Mouse (Mus musculus) adrenal gland (tissue): ENCODE measurements around the gene Fpgs.

Source experiments
- intact Hi-C: fragments of 180-260 bp; cut with DNase I; formaldehyde crosslinking; loops from one replicate; pipeline ENCODE4 v1.15.1; 2025
- long read RNA-seq, 2 experiments: library from polyadenylated mRNA; unstranded; transcript quantifications; one replicate each; pipeline ENCODE4 v2.0.0; 2020; ENCODE audit warnings: borderline replicate concordance in 1 of 2; ENCODE audit not compliant: insufficient replicate concordance in 1 of 2

Fpgs gene
- long read RNA-seq, experiment 1, partial matches to known transcripts: 1 of 8 reads
- long read RNA-seq, experiment 1, other reads (novel, unspliced or antisense): 3 of 8 reads
- long read RNA-seq, experiment 2, transcript Fpgs-201 (15 exons, 2,273 nt): major isoform, 9 of 15 reads
- long read RNA-seq, experiment 2, partial matches to known transcripts: 2 of 15 reads
- long read RNA-seq, experiment 2, other reads (novel, unspliced or antisense): 4 of 15 reads

DNA sequence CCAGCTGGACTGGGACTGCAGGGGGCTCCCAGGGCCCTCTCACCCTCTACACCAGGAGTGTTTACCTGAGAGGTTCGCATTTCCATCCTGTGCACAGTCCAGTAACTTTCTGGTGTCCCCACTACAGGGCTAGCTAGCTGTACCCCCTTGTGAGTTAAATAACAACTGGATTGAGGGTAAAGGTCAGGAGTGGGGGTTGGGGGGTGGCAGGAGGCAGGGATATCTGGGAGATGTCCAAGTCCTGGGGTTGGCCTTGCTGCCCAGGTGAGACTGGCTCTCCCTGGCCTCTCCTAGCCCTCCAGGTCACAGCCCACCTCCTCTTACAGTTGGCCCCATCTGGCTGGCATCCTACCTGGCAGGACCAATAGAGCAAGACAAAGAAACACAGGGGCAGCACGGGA is at the start of gene Fpgs:
TSS of gene Fpgs (minus strand) at position 125 of the 401 bp plus-strand sequence.
- intact Hi-C loops: no loop called here

- intact Hi-C loops: loop anchor here (10.0 kb wide), 1 partner anchor 117 kb away; no protein-coding TSS in a partner anchor
Measured at GRCm38 (mm10) chr2:32752181-32752580, 48.2 kb upstream of the Fpgs start.

DNA sequence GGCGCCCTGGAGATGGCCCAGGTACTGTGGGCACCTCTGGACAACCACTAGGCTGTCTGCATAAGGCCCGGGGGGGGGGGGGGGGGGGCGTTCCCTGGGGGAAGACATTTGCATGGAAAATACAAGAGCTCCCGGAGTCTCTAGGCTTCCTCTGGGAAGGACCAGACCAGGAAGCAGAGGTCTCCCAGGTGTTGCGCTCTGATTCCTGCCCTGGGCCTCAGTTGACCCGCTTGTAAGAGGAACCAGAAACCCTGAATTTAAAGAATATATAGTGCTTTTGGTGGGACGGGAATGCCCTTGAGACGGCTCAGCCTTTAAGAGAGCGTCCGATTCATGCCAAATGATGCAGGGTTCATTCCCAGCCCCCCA is 47.7 kb upstream of the Fpgs start:
- intact Hi-C loops: loop anchor here (10.0 kb wide), 1 partner anchor 117 kb away; no protein-coding TSS in a partner anchor

GRCm38 (mm10) chr2:32750887-32751664 is 47.1 kb upstream of the Fpgs start:
- intact Hi-C loops: loop anchor here (10.0 kb wide), 1 partner anchor 116 kb away; no protein-coding TSS in a partner anchor

- intact Hi-C loops: loop anchor here (10.0 kb wide), 1 partner anchor 115 kb away; no protein-coding TSS in a partner anchor
Measured at GRCm38 (mm10) chr2:32750199-32750598, 46.3 kb upstream of the Fpgs start.

- intact Hi-C loops: no loop called here
Measured at GRCm38 (mm10) chr2:32749082-32749481, 45.1 kb upstream of the Fpgs start.

- intact Hi-C loops: no loop called here
Measured at GRCm38 (mm10) chr2:32744272-32744982, 40.5 kb upstream of the Fpgs start.

- intact Hi-C loops: no loop called here
Measured at GRCm38 (mm10) chr2:32742173-32742531, 38.2 kb upstream of the Fpgs start.

DNA sequence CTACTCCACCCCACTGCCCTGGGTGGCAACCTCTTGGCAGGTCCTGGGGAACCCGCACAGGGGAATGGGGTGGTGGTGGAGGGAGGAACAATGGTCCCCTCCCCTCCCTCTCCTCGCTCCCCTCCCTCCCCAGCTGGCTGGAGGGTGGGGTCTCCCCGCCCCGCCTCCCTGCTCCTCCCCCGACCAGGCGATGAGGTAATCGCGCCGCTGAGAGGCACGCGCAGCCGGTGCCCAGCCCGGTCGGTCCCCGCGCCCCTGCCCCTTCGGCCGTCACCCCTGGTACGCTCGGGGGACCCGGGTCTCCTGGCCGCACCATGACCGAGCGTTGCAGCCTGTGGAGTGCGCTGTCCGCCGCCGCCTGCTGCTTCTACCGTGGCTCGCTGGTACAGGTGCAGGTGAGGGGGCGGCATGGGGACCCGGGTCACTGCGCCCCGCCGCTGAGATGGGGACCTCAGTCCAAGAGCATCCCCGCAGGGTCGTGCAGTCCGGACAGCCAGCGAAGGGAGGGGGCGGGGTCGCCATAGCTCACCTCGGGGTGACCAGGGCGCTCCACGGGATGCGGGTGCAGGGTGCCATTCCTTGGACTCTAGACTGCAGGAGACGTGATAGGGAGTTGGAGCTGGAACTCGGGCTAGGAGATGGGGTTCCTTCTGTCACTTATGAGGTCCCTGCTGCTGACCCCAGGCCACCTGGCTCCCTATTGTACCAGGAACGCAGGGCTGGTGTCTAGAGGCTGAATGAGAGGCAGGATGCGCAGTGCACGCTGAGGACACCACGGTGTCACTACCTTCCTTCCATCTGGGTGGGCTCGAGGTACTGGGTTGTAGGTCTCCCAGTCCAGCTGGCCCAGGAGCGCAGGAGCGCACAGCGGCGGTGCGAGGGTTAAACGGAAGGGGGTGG is 37.6 kb upstream of the Fpgs start:
- intact Hi-C loops: no loop called here

DNA sequence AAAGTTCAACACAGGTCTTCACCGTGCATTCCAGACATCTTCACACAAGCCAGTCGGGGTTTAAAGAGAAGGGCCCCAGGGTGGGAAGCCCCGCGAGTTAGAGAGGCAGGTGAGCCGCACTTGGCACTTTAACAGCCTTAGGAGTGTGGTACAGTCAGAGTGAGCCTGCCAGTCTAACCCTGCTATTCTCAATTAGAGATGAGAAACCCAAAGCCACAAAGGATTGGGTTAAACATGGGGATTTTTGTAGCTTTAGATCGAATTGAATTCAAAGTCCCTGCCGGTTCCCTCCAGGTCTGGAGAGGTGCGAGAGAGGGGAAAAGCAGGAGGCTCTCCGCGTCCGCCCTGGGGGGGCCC is 36.9 kb upstream of the Fpgs start, which contains the start of gene 6330409D20Rik:
TSS of gene 6330409D20Rik (minus strand) at position 101 of the 357 bp plus-strand sequence.
- intact Hi-C loops: no loop called here

GRCm38 (mm10) chr2:32739311-32739710 is 35.4 kb upstream of the Fpgs start:
- intact Hi-C loops: loop anchor here (2.0 kb wide), 1 partner anchor 49 kb away; no protein-coding TSS in a partner anchor

DNA sequence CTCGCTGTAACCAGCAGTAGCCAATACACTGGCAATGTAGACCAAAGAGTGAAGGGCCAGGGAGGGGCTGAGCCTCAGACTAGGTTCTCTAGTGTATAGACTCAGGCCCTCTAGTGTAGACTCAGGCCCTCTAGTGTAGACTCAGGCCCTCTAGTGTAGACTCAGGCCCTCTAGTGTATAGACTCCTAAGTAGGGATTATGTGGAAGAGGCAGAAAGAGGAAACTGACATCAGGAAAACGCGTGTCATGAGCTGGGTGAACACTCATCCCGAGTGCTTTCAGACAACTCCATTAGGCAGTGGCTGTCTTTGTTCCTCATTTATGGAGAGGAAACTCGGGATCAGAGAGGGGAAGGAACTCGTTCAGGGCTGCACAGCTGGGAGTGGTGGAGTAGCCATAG is 33.1 kb upstream of the Fpgs start:
- intact Hi-C loops: no loop called here

- intact Hi-C loops: no loop called here
Measured at GRCm38 (mm10) chr2:32736306-32736829, 32.4 kb upstream of the Fpgs start.

DNA sequence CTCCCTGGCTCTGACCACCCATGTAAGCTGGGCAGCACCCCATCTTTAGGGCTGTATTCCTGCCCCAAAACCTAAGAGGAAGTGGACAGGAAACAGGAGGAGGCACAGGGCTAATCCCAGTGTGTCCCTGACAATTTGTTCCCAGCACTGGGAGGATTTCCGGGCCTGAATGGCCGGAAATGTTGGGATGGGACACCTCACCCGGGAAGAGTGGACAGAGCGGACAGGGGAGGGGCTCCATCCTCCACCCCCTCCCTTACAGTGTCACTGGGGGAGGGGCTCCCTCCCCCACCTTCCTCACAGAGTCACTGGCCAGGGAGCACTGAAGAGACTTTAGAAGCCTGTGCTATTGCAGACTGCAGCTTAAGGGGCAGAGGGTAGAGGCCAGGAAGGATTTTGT is 31.0 kb upstream of the Fpgs start:
- intact Hi-C loops: no loop called here

DNA sequence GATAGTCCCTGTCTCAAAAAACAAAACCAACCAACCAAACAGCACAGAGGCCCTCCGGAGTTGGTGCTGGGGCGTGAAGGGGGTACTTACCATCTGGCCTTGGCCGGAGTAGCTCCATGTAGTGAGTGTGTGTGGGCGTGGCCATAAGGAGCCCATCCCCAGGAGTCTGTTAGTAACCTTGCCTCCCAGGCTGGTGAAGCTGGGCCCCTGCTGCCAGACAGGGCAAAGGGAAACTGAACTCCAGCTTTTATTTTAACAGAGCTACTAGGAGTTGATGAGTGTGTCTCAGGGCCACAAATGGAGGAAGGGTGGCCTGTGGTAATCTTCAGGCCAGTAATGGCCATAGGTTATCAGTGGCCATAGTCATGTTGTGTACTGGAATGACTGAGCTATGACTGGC is 30.5 kb upstream of the Fpgs start:
- intact Hi-C loops: no loop called here

DNA sequence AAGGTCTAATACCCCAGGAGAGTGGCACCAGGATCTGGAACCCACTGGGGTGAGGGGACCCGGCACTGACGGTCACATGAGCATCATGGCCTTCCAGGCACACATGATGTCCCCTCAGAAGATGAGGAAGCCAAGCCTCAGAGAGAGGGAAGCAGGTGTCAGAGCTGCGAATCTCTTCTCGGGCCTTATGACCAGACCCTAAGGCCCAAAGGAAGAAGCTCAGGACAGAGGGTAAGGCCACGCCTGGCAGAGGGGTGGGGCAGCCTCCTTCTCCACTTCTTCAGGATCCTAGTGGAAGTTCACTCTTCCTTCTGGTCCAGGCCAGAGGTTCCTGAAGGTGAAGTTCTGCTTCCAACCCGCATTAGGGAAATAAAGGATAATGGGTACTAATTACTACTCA is 28.8 kb upstream of the Fpgs start:
- intact Hi-C loops: no loop called here

DNA sequence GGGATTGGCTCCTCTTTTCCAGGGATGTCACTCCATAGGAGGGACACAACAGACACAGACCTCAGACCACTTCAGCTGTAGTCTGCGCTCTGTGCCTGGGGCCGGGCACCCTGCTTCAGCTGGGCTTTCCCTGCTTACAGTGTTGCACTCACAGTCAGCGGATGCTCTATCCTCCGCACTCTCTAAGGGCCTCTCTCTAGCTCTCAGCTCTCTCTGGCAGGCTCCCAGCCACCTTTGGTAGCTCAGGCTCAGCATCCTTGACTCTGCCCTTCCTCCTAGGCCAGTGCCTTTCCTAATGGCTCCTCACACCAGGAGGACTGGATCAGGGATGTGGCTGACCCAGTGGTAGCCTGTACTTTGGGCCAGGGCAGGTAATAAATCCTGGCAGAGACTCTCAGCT is 28.0 kb upstream of the Fpgs start:
- intact Hi-C loops: no loop called here

GRCm38 (mm10) chr2:32730854-32731253 is 26.9 kb upstream of the Fpgs start:
- intact Hi-C loops: no loop called here

DNA sequence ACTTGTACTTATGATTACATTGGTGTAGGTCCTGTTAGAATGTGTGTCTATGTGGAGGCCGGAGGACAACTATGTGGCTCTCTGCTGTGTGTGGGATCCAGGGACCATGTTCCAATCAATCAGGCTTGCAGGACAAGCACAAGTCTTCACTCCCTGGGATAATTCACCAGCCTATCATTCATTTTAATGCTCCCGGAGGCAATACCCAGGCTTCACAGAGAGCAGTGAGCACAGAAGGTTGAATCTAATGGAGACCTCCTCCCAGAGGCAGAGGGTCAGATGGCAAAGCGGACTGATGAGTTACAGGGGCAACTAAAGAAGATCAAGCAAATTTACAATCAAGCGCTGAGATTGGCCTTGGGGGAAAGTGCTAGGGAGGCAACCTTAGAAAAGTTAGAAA is 25.6 kb upstream of the Fpgs start:
- intact Hi-C loops: no loop called here

DNA sequence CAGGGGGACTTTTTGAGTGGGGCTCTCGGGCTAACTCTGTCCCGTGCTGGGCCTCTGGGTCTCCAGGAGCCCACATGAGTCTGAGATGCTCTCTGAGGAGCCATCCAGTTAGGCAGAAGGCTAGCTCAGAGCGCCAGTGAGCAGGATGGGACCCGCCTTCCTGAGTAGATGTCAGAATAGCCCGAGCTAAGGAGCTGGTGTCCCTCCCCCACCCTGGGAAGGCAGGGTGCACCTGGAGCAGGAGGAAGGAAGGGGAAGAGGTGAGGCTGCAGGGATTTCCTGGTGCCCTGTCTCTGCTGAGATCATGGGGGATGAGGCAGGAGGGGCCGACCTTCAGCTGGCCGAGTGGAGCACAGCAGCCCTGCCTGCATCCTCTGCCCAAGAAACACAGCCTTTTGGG is 24.5 kb upstream of the Fpgs start:
- intact Hi-C loops: no loop called here

DNA sequence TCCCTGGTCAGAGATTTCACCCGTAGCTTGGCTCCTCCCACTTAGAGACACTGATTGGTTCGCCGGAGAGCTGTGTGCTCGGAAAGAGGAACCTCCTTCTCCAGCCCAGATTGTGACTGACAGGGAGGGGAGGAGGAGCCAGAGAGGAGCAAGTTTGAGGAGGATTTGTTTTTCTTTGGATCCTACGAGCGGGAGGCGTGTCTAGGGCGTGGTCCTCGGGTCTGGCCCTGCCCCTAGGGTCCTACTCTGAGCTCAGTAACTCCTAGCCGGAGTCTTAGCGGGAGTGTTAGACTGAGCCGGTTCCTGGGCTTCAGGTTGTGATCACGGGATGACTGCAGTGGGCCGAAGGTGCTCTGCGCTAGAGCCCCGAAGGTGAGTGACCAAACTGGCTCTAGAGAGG is 23.5 kb upstream of the Fpgs start:
- intact Hi-C loops: no loop called here
